15 mouse cellular contexts compared by ENCODE assay signal in genomic region chr4:136739189-136739588, GRCm38 (mm10).
DNase-seq lines count a peak whose midpoint lies in the region; ATAC-seq and TF ChIP-seq lines count a peak whose summit lies in the region.
"Had no signal": no experiment of that assay in that cellular context is flagged by ENCODE, and none has a peak within 500 bp of the region (broad histone marks: within the 10 kb centered on the region; RNA-seq: fewer than 3 reads in every experiment).

No protein-coding gene starts in this region.

- no peak overlapping the region for H3K27ac ChIP-seq in forebrain, embryonic 11.5 days (ENCODE audit: low read depth, low read length)
- H3K27ac ChIP-seq in forebrain, postnatal 0 days (ENCODE audit: low read depth, low read length) = no peak overlapping the region
- H3K27ac ChIP-seq in lung, embryonic 14.5 days (ENCODE audit: low read depth) = no peak overlapping the region
- H3K27ac ChIP-seq in midbrain, embryonic 12.5 days (replicated peaks) = peak overlapping the region; percentile 63
- H3K27ac ChIP-seq: heart, adult 2 months had no signal

- H3K4me2 ChIP-seq in forebrain, embryonic 11.5 days (ENCODE audit: low read depth, low read length, severe bottlenecking) = no peak overlapping the region
- no peak overlapping the region for H3K4me2 ChIP-seq in forebrain, postnatal 0 days (ENCODE audit: low read depth)
- no peak overlapping the region for H3K4me2 ChIP-seq in lung, embryonic 14.5 days
- H3K4me2 ChIP-seq in midbrain, embryonic 12.5 days (replicated peaks) = no peak overlapping the region

- H3K9me3 ChIP-seq in forebrain, embryonic 11.5 days (ENCODE audit: control insufficient read depth, low read length) = no peaks in the 10 kb centered on the region
- no peaks in the 10 kb centered on the region for H3K9me3 ChIP-seq in forebrain, postnatal 0 days (ENCODE audit: low read length)
- H3K9me3 ChIP-seq in lung, embryonic 14.5 days (ENCODE audit: low read depth, low read length) = no peaks in the 10 kb centered on the region
- no peaks in the 10 kb centered on the region for H3K9me3 ChIP-seq in midbrain, embryonic 12.5 days

- peaks cover 38% of the 10 kb centered on the region for H3K4me1 ChIP-seq in forebrain, embryonic 11.5 days (replicated peaks; ENCODE audit: control insufficient read depth, insufficient read depth, low read length)
- H3K4me1 ChIP-seq in forebrain, postnatal 0 days (ENCODE audit: insufficient read depth) = peaks cover 17% of the 10 kb centered on the region; the same call in 1 of the 2 replicates
- peaks cover 22% of the 10 kb centered on the region for H3K4me1 ChIP-seq in lung, embryonic 14.5 days (ENCODE audit: insufficient read depth)
- no peaks in the 10 kb centered on the region for H3K4me1 ChIP-seq in lung, adult 2 months (ENCODE audit: control insufficient read depth, insufficient read depth, low read length)
- peaks cover 85% of the 10 kb centered on the region for H3K4me1 ChIP-seq in midbrain, embryonic 12.5 days

- TF ChIP-seq CTCF in forebrain, postnatal 0 days (IDR thresholded peaks at IDR 0.05; ENCODE audit: low read depth) = no peak
- no peak for TF ChIP-seq CTCF in lung, embryonic 14.5 days (IDR thresholded peaks at IDR 0.05; ENCODE audit: low read depth)
- no peak for TF ChIP-seq CTCF in lung, adult 2 months (IDR thresholded peaks at IDR 0.05; ENCODE audit: insufficient read depth, low read length)

- H3K4me3 ChIP-seq in forebrain, embryonic 11.5 days (ENCODE audit: low read depth, low read length) = no peak overlapping the region
- H3K4me3 ChIP-seq in forebrain, postnatal 0 days (ENCODE audit: low read depth, low read length) = no peak overlapping the region
- H3K4me3 ChIP-seq in lung, embryonic 14.5 days (ENCODE audit: low read depth, low read length) = no peak overlapping the region
- H3K4me3 ChIP-seq in lung, adult 2 months (replicated peaks; ENCODE audit: extremely low read depth, low read depth, low read length) = no peak overlapping the region
- H3K4me3 ChIP-seq in midbrain, embryonic 12.5 days = no peak overlapping the region
- H3K4me3 ChIP-seq: erythroblast, embryonic 14.5 days; heart, adult 2 months; myocyte had no signal

- peak; percentile 78 for DNase-seq in forebrain, embryonic 11.5 days (ENCODE audit: low spot score)
- DNase-seq in forebrain, postnatal 0 days = no peak
- DNase-seq in lung, embryonic 14.5 days = peak; percentile 34
- no peak for DNase-seq in lung, adult 2 months
- DNase-seq in embryo, embryonic 11 days = peak; percentile 80
- DNase-seq in ovary, postnatal 14 days (ENCODE audit: low spot score) = no peak
- DNase-seq in adrenal gland, adult 18-20 months (ENCODE audit: low spot score in 2 of 2) = no peak
- DNase-seq: cerebellum, adult 11 months; cerebellum, postnatal 36 days; heart, adult 2 months; kidney, postnatal 14 days; thymus, postnatal 4 days had no signal

- no peak overlapping the region for H3K9ac ChIP-seq in forebrain, embryonic 11.5 days (ENCODE audit: low read length)
- H3K9ac ChIP-seq in forebrain, postnatal 0 days = no peak overlapping the region
- no peak overlapping the region for H3K9ac ChIP-seq in lung, embryonic 14.5 days
- H3K9ac ChIP-seq in midbrain, embryonic 12.5 days (replicated peaks) = no peak overlapping the region

- no peaks in the 10 kb centered on the region for H3K36me3 ChIP-seq in forebrain, embryonic 11.5 days (ENCODE audit: control insufficient read depth, insufficient read depth, low read length)
- H3K36me3 ChIP-seq in forebrain, postnatal 0 days (ENCODE audit: insufficient read depth) = no peaks in the 10 kb centered on the region
- H3K36me3 ChIP-seq in lung, embryonic 14.5 days (ENCODE audit: insufficient read depth) = no peaks in the 10 kb centered on the region
- H3K36me3 ChIP-seq in midbrain, embryonic 12.5 days = peaks cover 5% of the 10 kb centered on the region; the same call in 1 of the 2 replicates

- ATAC-seq in forebrain, embryonic 11.5 days (replicated peaks; ENCODE audit: low FRiP score) = peak; percentile 65
- ATAC-seq in forebrain, postnatal 0 days = no peak
- no peak for ATAC-seq in lung, embryonic 14.5 days (ENCODE audit: insufficient read depth)
- ATAC-seq in midbrain, embryonic 12.5 days (ENCODE audit: low FRiP score, low read depth) = peak; percentile 16; the same call in 1 of the 2 replicates

- WGBS in forebrain, embryonic 11.5 days = 11% methylated on average over 11 of the region's 11 CpGs
- WGBS in forebrain, postnatal 0 days = 16% methylated on average over 11 of the region's 11 CpGs
- WGBS in lung, embryonic 14.5 days = 29% methylated on average over 11 of the region's 11 CpGs
- WGBS in lung, adult 2 months = 33% methylated on average over 11 of the region's 11 CpGs
- 15% methylated on average over 11 of the region's 11 CpGs for WGBS in midbrain, embryonic 12.5 days

- H3K27me3 ChIP-seq in forebrain, embryonic 11.5 days (ENCODE audit: control insufficient read depth, insufficient read depth, low read length) = no peaks in the 10 kb centered on the region
- no peaks in the 10 kb centered on the region for H3K27me3 ChIP-seq in forebrain, postnatal 0 days (ENCODE audit: insufficient read depth, low read length)
- no peaks in the 10 kb centered on the region for H3K27me3 ChIP-seq in lung, embryonic 14.5 days (ENCODE audit: insufficient read depth, low read length)
- no peaks in the 10 kb centered on the region for H3K27me3 ChIP-seq in midbrain, embryonic 12.5 days

- TF ChIP-seq POLR2A in lung, adult 2 months (IDR thresholded peaks at IDR 0.05; ENCODE audit: borderline replicate concordance, extremely low read depth, low read depth, low read length) = no peak

Comparison
In these comparisons a context has a peak if more than half of its experiments do, and no peak if none do; other contexts are left out.
1. ATAC-seq: peak in forebrain, embryonic 11.5 days (single experiment) and midbrain, embryonic 12.5 days (single experiment); none in forebrain, postnatal 0 days (single experiment) and lung, embryonic 14.5 days (single experiment).
2. DNase-seq: peak in forebrain, embryonic 11.5 days (single experiment), lung, embryonic 14.5 days (single experiment) and embryo, embryonic 11 days (single experiment); none in forebrain, postnatal 0 days (single experiment), lung, adult 2 months (single experiment), ovary, postnatal 14 days (single experiment) and adrenal gland, adult 18-20 months (0 of 2).